Mouse (Mus musculus): Measurements from ENCODE around the gene Syngr2. TPM values are rescaled to one million over a fixed set of nuclear protein-coding genes. Genes with fewer than 3 reads are reported as not detected.
A peak's percentile ranks its signal among the peaks of the same experiment; 100 is the strongest.

The Syngr2 gene
- polyA plus RNA-seq, 1 experiment from 2014 or later = 29.9 TPM

DNA sequence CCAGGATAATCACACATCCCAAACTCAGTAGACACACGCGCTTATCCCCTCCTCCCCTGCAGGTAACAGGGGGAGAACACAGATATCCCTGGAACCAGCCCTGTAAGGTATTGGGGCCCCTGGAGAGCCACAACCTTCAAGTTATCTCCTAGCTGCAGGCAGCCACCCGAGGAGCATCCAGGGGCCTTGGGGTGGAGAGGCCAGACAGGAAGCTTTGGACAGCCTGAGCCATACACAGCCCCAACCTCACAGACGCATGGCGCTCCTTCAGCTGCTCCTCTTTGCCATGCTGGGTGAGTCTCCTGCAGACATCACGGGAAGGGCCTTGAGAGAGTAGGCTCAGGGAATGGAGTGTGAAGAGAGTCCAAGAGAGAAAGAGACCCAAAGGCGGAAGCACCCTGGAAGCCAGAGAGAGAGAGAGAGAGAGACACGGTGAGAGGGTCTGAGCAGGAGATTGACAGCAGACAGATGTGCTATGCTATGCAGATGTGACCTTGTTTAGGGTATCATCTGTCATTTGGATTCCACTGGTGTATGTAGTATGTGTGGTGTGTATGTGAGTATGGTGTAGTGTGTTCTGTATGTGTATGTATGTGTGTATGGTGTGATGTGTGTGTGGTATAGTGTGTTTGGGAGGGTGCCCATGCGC is 11.8 kb upstream of the Syngr2 start, which contains the start of gene 6030468B19Rik:
6030468B19Rik (plus strand) TSS at position 150 of the 649 bp plus-strand sequence.
- WGBS = 67% methylated on average over 9 of the region's 9 CpGs

DNA sequence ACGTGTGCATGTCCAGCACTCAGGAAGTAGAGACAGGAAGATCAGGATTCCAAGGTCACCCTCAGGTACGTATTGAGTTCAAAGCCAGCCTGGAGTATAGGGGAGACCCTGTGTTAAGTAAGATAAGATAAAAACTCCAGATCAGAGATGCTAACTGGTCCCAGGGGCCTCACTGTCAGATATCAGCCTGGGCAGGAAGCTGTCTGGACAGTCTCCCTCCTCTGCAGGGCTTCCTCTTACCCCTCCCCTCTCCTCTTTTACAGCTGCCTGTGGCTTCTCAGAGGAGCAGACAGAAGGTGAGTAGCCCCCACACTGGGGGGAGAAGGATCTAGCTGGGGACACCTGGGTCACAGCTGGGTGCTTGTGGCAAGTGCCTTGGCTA is 11.3 kb upstream of the Syngr2 start:
- H3K4me2 ChIP-seq (ENCODE audit: low read depth) = no peak overlapping the region
- H3K27ac ChIP-seq (ENCODE audit: low read depth, low read length) = no peak overlapping the region
- no peaks in the 10 kb centered on the region for H3K36me3 ChIP-seq (ENCODE audit: control insufficient read depth, insufficient read depth, low read length)
- H3K27me3 ChIP-seq (ENCODE audit: control insufficient read depth, insufficient read depth, low read length) = no peaks in the 10 kb centered on the region
- WGBS = 45% methylated on average over 2 of the region's 2 CpGs
- no peak overlapping the region for H3K9ac ChIP-seq (ENCODE audit: low read length)
- no peak for ATAC-seq (ENCODE audit: insufficient read depth, low FRiP score, low TSS enrichment)
- DNase-seq (ENCODE audit: low spot score) = no peak
- H3K9me3 ChIP-seq (ENCODE audit: control insufficient read depth, low read length) = no peaks in the 10 kb centered on the region
- no peaks in the 10 kb centered on the region for H3K4me1 ChIP-seq (ENCODE audit: control insufficient read depth, insufficient read depth, low read length)
- no peak overlapping the region for H3K4me3 ChIP-seq (ENCODE audit: low read depth, low read length)

More for the DNA sequence above, 11.8 kb upstream of the Syngr2 start, which contains the start of gene 6030468B19Rik:
- ATAC-seq (ENCODE audit: insufficient read depth, low FRiP score, low TSS enrichment) (no peak), DNase-seq (ENCODE audit: low spot score) (no peak)
- H3K27me3 ChIP-seq (ENCODE audit: control insufficient read depth, insufficient read depth, low read length) = no peaks in the 10 kb centered on the region
- H3K36me3 ChIP-seq (ENCODE audit: control insufficient read depth, insufficient read depth, low read length) = no peaks in the 10 kb centered on the region
- no peak within 1 kb of the TSS for H3K4me3 ChIP-seq (ENCODE audit: low read depth, low read length)
- H3K4me2 ChIP-seq (ENCODE audit: low read depth) = no peak within 1 kb of the TSS
- no peaks in the 10 kb centered on the region for H3K9me3 ChIP-seq (ENCODE audit: control insufficient read depth, low read length)
- no peak within 1 kb of the TSS for H3K27ac ChIP-seq (ENCODE audit: low read depth, low read length)
- no peak within 1 kb of the TSS for H3K9ac ChIP-seq (ENCODE audit: low read length)
- H3K4me1 ChIP-seq (ENCODE audit: control insufficient read depth, insufficient read depth, low read length) = no peaks in the 10 kb centered on the region

DNA sequence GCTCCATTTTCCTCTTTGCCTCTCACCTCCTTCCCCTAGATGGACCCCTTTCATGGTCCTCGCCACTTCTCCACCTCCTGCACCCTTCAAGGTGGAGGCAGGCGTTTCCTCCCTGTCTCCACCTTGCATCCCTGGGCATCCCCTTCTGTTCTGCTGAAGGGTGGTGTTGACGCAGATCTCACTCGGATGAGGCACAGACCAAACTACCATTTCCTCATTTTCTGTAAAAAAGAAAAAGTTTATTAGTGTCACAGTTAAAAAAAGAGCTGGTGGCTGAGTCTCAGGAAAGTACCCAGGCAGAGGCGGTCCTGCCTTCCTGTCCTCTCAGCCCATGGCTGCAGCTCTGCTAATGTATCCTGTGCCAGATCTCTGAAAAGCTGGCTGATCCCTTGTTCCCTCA is 10.3 kb upstream of the Syngr2 start:
- WGBS = 60% methylated on average over 5 of the region's 5 CpGs
- H3K4me3 ChIP-seq (ENCODE audit: low read depth, low read length) = no peak overlapping the region
- H3K27ac ChIP-seq (ENCODE audit: low read depth, low read length) = no peak overlapping the region
- no peak overlapping the region for H3K9ac ChIP-seq (ENCODE audit: low read length)
- no peaks in the 10 kb centered on the region for H3K4me1 ChIP-seq (ENCODE audit: control insufficient read depth, insufficient read depth, low read length)
- no peaks in the 10 kb centered on the region for H3K27me3 ChIP-seq (ENCODE audit: control insufficient read depth, insufficient read depth, low read length)
- H3K36me3 ChIP-seq (ENCODE audit: control insufficient read depth, insufficient read depth, low read length) = no peaks in the 10 kb centered on the region
- H3K9me3 ChIP-seq (ENCODE audit: control insufficient read depth, low read length) = no peaks in the 10 kb centered on the region
- DNase-seq (ENCODE audit: low spot score) (no peak), ATAC-seq (ENCODE audit: insufficient read depth, low FRiP score, low TSS enrichment) (no peak)
- no peak overlapping the region for H3K4me2 ChIP-seq (ENCODE audit: low read depth)

DNA sequence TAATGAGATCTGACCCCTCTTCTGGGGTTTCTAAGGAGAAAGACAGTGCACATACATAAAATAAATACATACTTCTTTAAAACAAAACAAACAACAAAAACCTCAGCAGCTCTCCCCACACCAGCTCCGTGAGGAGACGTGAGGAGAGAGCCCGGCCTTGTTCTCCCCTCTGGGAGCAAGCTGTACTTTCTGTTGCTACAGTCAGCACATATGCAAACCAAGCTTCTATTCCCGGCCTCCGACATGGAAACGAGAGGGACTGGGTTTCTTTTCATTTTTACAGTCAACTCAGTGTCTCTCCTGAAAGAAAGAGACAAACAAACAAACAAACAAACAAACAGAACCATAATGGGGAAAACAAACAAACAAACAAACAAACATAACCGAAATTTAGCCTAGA is 9.4 kb upstream of the Syngr2 start:
- 86% methylated on average over 7 of the region's 7 CpGs for WGBS

DNA sequence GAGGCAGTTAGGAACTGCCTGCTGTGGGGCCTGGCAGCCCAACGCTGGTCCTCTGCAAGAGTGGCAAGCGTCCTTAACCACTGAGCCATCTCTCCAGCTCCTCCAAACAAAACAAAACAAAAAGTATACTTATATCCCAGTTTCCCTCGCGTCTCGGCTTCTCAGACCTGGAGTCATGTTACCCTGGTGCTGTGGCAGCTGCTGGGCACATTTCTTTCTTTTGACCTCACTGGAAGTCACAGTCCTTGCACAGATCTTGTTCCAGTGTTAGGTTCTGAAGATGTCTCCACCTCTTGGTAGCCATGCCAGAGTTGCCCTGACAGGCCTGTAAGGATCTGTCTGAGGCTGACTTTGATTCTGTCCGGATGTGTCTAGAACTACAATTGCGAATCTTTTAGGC is 7.8 kb upstream of the Syngr2 start:
- no peak overlapping the region for H3K4me2 ChIP-seq (ENCODE audit: low read depth)
- no peaks in the 10 kb centered on the region for H3K4me1 ChIP-seq (ENCODE audit: control insufficient read depth, insufficient read depth, low read length)
- DNase-seq (ENCODE audit: low spot score) = no peak
- H3K4me3 ChIP-seq (ENCODE audit: low read depth, low read length) = no peak overlapping the region
- no peaks in the 10 kb centered on the region for H3K9me3 ChIP-seq (ENCODE audit: control insufficient read depth, low read length)
- WGBS = 75% methylated on average over 7 of the region's 7 CpGs
- no peaks in the 10 kb centered on the region for H3K36me3 ChIP-seq (ENCODE audit: control insufficient read depth, insufficient read depth, low read length)
- H3K27me3 ChIP-seq (ENCODE audit: control insufficient read depth, insufficient read depth, low read length) = no peaks in the 10 kb centered on the region
- H3K9ac ChIP-seq (ENCODE audit: low read length) = no peak overlapping the region
- no peak for ATAC-seq (ENCODE audit: insufficient read depth, low FRiP score, low TSS enrichment)
- H3K27ac ChIP-seq (ENCODE audit: low read depth, low read length) = no peak overlapping the region

More for the DNA sequence above, 9.4 kb upstream of the Syngr2 start:
- H3K27me3 ChIP-seq (ENCODE audit: control insufficient read depth, insufficient read depth, low read length) = no peaks in the 10 kb centered on the region
- DNase-seq (ENCODE audit: low spot score) (no peak), ATAC-seq (ENCODE audit: insufficient read depth, low FRiP score, low TSS enrichment) (no peak)
- H3K4me3 ChIP-seq (ENCODE audit: low read depth, low read length) = no peak overlapping the region
- no peaks in the 10 kb centered on the region for H3K4me1 ChIP-seq (ENCODE audit: control insufficient read depth, insufficient read depth, low read length)
- H3K36me3 ChIP-seq (ENCODE audit: control insufficient read depth, insufficient read depth, low read length) = no peaks in the 10 kb centered on the region
- no peak overlapping the region for H3K4me2 ChIP-seq (ENCODE audit: low read depth)
- no peaks in the 10 kb centered on the region for H3K9me3 ChIP-seq (ENCODE audit: control insufficient read depth, low read length)
- no peak overlapping the region for H3K9ac ChIP-seq (ENCODE audit: low read length)
- no peak overlapping the region for H3K27ac ChIP-seq (ENCODE audit: low read depth, low read length)

DNA sequence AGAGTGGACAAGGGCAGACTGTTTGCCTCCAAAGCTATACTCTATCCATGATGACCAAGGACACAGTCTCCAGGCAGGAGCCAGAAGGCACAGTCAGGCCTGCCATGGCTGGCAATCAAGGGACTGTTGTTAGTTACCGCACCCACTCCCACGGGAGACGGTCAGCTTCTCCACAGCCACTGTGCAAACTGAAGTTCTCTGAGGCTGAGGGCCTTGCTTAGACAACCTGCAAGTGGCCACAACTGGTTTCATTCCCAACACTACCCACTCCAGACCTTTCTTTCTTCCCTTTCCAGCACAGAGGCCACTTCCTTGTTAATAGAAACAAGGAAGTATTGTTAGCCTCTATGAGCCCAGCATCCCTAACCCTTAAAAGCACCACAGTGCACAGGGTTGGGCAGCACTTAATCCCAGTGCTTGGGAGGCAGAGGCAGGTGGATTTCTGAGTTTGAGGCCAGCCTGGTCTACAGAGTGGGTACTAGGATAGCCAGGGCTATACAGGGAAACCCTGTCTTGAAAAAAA is 6.2 kb upstream of the Syngr2 start:
- no peak for ATAC-seq (ENCODE audit: insufficient read depth, low FRiP score, low TSS enrichment)
- no peak for DNase-seq (ENCODE audit: low spot score)
- Histone ChIP-seq H3K4me2 (ENCODE audit: low read depth) (no peak overlapping the region), H3K4me1 (ENCODE audit: control insufficient read depth, insufficient read depth, low read length) (no peaks in the 10 kb centered on the region), H3K9ac (ENCODE audit: low read length) (no peak overlapping the region), H3K27ac (ENCODE audit: low read depth, low read length) (no peak overlapping the region), H3K27me3 (ENCODE audit: control insufficient read depth, insufficient read depth, low read length) (no peaks in the 10 kb centered on the region), H3K9me3 (ENCODE audit: control insufficient read depth, low read length) (no peaks in the 10 kb centered on the region), H3K4me3 (ENCODE audit: low read depth, low read length) (no peak overlapping the region), H3K36me3 (ENCODE audit: control insufficient read depth, insufficient read depth, low read length) (no peaks in the 10 kb centered on the region)
- 96% methylated on average over 3 of the region's 3 CpGs for WGBS

DNA sequence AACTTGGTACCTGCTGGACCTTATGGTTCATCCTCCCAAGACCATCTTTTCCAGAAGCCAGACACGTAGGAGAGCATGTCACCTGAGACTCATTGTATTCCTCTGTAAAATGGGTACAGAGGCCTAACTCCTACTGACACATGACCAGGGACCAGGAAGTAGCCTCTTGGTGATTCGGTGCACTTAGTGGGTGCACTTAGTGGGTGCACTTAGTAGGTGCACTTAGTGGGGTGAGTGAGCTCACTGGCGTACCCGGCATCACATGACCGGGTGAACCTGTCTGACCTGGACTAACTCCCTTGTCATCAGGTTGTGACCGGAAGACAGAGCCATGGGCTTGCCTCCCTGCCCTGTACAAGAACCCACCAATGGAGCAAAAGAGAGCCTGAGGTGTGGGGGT is 2.7 kb upstream of the Syngr2 start:
- Histone ChIP-seq H3K9ac (ENCODE audit: low read length) (no peak overlapping the region), H3K4me1 (ENCODE audit: control insufficient read depth, insufficient read depth, low read length) (peaks cover 11% of the 10 kb centered on the region), H3K9me3 (ENCODE audit: control insufficient read depth, low read length) (no peaks in the 10 kb centered on the region), H3K27me3 (ENCODE audit: control insufficient read depth, insufficient read depth, low read length) (no peaks in the 10 kb centered on the region), H3K27ac (ENCODE audit: low read depth, low read length) (no peak overlapping the region), H3K36me3 (ENCODE audit: control insufficient read depth, insufficient read depth, low read length) (no peaks in the 10 kb centered on the region), H3K4me2 (ENCODE audit: low read depth) (no peak overlapping the region), H3K4me3 (ENCODE audit: low read depth, low read length) (no peak overlapping the region)
- ATAC-seq (ENCODE audit: insufficient read depth, low FRiP score, low TSS enrichment) (no peak), DNase-seq (ENCODE audit: low spot score) (no peak)
- 94% methylated on average over 6 of the region's 6 CpGs for WGBS

DNA sequence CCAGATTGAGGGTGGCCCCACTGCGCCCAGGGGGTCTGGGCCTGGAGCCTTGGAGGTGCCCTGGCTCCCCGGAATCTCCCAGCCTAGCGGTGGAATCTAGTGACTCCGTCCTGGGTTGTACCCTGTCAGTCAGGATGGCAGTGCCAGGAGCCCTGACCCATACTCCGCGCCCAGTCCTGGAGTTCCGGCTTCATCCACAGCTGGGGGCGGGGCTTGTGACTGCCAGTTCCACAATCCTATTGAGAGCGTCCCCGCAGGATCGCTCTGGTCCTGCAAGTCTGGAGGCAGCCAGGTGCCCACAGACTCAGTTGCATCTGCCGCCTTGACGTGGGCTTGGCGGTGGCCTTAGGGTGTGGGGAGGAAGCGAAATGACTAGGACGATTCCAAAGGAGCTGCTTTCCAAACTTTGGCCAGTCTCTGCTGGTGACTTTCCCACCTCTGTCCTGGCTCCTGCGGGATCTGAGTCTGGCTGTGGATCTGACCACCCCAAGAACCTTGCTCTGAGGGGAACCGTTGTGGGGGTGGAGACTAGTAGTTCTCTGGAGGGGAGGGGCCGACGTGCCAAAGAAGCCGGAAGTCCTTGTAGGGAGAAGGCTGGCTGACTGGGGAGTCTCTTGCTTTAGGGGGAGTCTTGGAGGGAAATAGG is 1.1 kb downstream of the Syngr2 start:
- Histone ChIP-seq H3K9me3 (ENCODE audit: control insufficient read depth, low read length) (no peaks in the 10 kb centered on the region), H3K9ac (ENCODE audit: low read length) (peak overlapping the region; percentile 65), H3K4me2 (ENCODE audit: low read depth) (peak overlapping the region; percentile 100), H3K27me3 (ENCODE audit: control insufficient read depth, insufficient read depth, low read length) (no peaks in the 10 kb centered on the region), H3K4me1 (ENCODE audit: control insufficient read depth, insufficient read depth, low read length) (peaks cover 11% of the 10 kb centered on the region), H3K36me3 (ENCODE audit: control insufficient read depth, insufficient read depth, low read length) (peaks cover 10% of the 10 kb centered on the region), H3K27ac (ENCODE audit: low read depth, low read length) (no peak overlapping the region), H3K4me3 (ENCODE audit: low read depth, low read length) (peak overlapping the region; percentile 55)
- ATAC-seq (ENCODE audit: insufficient read depth, low FRiP score, low TSS enrichment) (peak; percentile 67), DNase-seq (ENCODE audit: low spot score) (peak; percentile 81)
- WGBS = under 1% methylated on average over 21 of the region's 21 CpGs

DNA sequence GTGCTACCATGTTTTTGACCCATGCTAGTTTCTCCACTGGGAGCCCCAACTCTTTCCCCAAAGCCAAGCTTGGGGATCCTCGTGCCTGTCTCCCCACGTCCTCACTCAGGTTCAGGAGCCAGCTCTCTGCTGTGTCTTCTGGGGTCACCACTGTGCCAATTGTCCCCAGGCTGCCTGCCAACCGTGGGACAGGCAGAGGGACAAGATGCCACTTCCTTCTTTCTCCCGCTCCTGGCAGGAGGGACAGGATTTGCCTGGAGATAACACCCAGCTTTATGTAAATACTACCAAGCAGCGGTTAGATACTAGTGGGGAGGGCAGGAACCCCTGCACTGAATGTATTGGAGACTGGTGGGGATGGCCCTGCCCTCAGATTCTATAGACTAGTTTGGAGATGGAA is 4.4 kb downstream of the Syngr2 start:
- Histone ChIP-seq H3K27me3 (ENCODE audit: control insufficient read depth, insufficient read depth, low read length) (no peaks in the 10 kb centered on the region), H3K27ac (ENCODE audit: low read depth, low read length) (no peak overlapping the region), H3K9me3 (ENCODE audit: control insufficient read depth, low read length) (no peaks in the 10 kb centered on the region), H3K4me2 (ENCODE audit: low read depth) (no peak overlapping the region), H3K9ac (ENCODE audit: low read length) (no peak overlapping the region), H3K4me3 (ENCODE audit: low read depth, low read length) (no peak overlapping the region), H3K4me1 (ENCODE audit: control insufficient read depth, insufficient read depth, low read length) (peaks cover 11% of the 10 kb centered on the region), H3K36me3 (ENCODE audit: control insufficient read depth, insufficient read depth, low read length) (peaks cover 14% of the 10 kb centered on the region)
- DNase-seq (ENCODE audit: low spot score) (no peak), ATAC-seq (ENCODE audit: insufficient read depth, low FRiP score, low TSS enrichment) (no peak)
- WGBS = 89% methylated on average over 5 of the region's 5 CpGs

Data from neural tube, embryonic 11.5 days (tissue).